Mouse (Mus musculus): ENCODE measurements at regions not wholly inside any gene's neighbourhood (a gene's known extent, or its start where the extent isn't known, plus 50 kb on each side); places are given as distances from the start of the nearest gene placed in this dataset.

GRCm38 (mm10) chr1:137926326-137926725 is 249.2 kb downstream of the Ptprc start:
- no peak for DNase-seq

GRCm38 (mm10) chr1:137924156-137924555 is 251.4 kb downstream of the Ptprc start:
- no peak for DNase-seq

- DNase-seq: no peak
These were observed 251.8 kb downstream of the Ptprc start for GRCm38 (mm10) chr1:137923705-137924104.

GRCm38 (mm10) chr1:137922769-137923168 is 252.7 kb downstream of the Ptprc start:
- no peak for DNase-seq

- no peak for DNase-seq
These were observed 253.9 kb downstream of the Ptprc start for GRCm38 (mm10) chr1:137921592-137921991.

GRCm38 (mm10) chr1:137919739-137920563 is 255.6 kb downstream of the Ptprc start:
- no peak for DNase-seq

- no peak for DNase-seq
These were observed 258.1 kb downstream of the Ptprc start for GRCm38 (mm10) chr1:137917449-137917848.

GRCm38 (mm10) chr1:137906883-137907282 is 268.6 kb downstream of the Ptprc start:
- no peak for DNase-seq

GRCm38 (mm10) chr1:137906477-137906876 is 269.0 kb downstream of the Ptprc start:
- no peak for DNase-seq

GRCm38 (mm10) chr1:137905566-137905965 is 269.9 kb downstream of the Ptprc start:
- no peak for DNase-seq

- no peak for DNase-seq
These were observed 272.2 kb downstream of the Ptprc start for GRCm38 (mm10) chr1:137903351-137903750.

- DNase-seq: no peak
These were observed 272.6 kb downstream of the Ptprc start for GRCm38 (mm10) chr1:137902859-137903258.

GRCm38 (mm10) chr1:137901996-137902395 is 273.5 kb downstream of the Ptprc start:
- no peak for DNase-seq

- DNase-seq: no peak
These were observed 274.3 kb downstream of the Ptprc start for GRCm38 (mm10) chr1:137901211-137901610.

- peak; percentile 26 for DNase-seq
These were observed 274.9 kb downstream of the Ptprc start for GRCm38 (mm10) chr1:137900621-137901071.

GRCm38 (mm10) chr1:137899916-137900601 is 275.4 kb downstream of the Ptprc start:
- peak; percentile 56 for DNase-seq

- DNase-seq: no peak
These were observed 276.2 kb downstream of the Ptprc start for GRCm38 (mm10) chr1:137899305-137899704.

GRCm38 (mm10) chr1:137898891-137899290 is 276.6 kb downstream of the Ptprc start:
- no peak for DNase-seq

- peak; percentile 79 for DNase-seq
These were observed 277.1 kb downstream of the Ptprc start for GRCm38 (mm10) chr1:137898397-137898796.

GRCm38 (mm10) chr1:137881656-137882055 is 293.9 kb downstream of the Ptprc start:
- no peak for DNase-seq

- no peak for DNase-seq
These were observed 301.1 kb downstream of the Ptprc start for GRCm38 (mm10) chr1:137874361-137874760.

GRCm38 (mm10) chr1:137873628-137874027 is 301.9 kb downstream of the Ptprc start:
- no peak for DNase-seq

GRCm38 (mm10) chr1:137865030-137865429 is 310.5 kb downstream of the Ptprc start:
- no peak for DNase-seq

- DNase-seq: no peak
These were observed 312.0 kb downstream of the Ptprc start for GRCm38 (mm10) chr1:137863506-137863905.

Data from right cerebral cortex, postnatal 4 days (tissue).